Mouse (Mus musculus): ENCODE measurements around the gene Rhox4a2. TPM values are rescaled to one million over a fixed set of nuclear protein-coding genes. Genes with fewer than 3 reads are reported as not detected.

Rhox4a2 gene
- total RNA-seq (2023), result not detected in 4 replicates

GRCm38 (mm10) chrX:37390548-37390947, at the start of gene Rhox4a2:
Rhox4a2 (plus strand) TSS chrX:37390848.

GRCm38 (mm10) chrX:37379728-37380127, 10.9 kb upstream of the Rhox4a2 start, which contains the start of gene Rhox3a2:
Rhox3a2 (plus strand) TSS chrX:37380028.

GRCm38 (mm10) chrX:37411767-37412166, 21.1 kb downstream of the Rhox4a2 start, which contains the start of gene Rhox2b:
Rhox2b (plus strand) TSS chrX:37412067.

GRCm38 (mm10) chrX:37432194-37432593, 41.5 kb downstream of the Rhox4a2 start, which contains the start of gene Rhox4b:
Rhox4b (plus strand) TSS chrX:37432494.

Other genes starting within 250 kb of the Rhox4a2 start
- gene Akap14, start 222.0 kb upstream of the Rhox4a2 start, total RNA-seq (2023), result not detected in 4 replicates
- 73.3 to 99.4 TPM (median 92.4 TPM) in 4 replicates for gene Ndufa1, start 199.7 kb upstream of the Rhox4a2 start, total RNA-seq (2023)
- 1.8 to 2.2 TPM (median 2.0 TPM) in 4 replicates for gene Rnf113a1, start 199.6 kb upstream of the Rhox4a2 start, total RNA-seq (2023)
- not detected in 4 replicates for gene Gm9, start 179.8 kb upstream of the Rhox4a2 start, total RNA-seq (2023)
- gene Rhox1, start 168.6 kb upstream of the Rhox4a2 start, total RNA-seq (2023), result not detected in 4 replicates
- not detected in 4 replicates for gene Rhox2a, start 145.9 kb upstream of the Rhox4a2 start, total RNA-seq (2023)
- not detected in 4 replicates for gene Rhox3a, start 140.9 kb upstream of the Rhox4a2 start, total RNA-seq (2023)
- gene Rhox4a, start 125.5 kb upstream of the Rhox4a2 start, total RNA-seq (2023), result not detected in 4 replicates
- gene Rhox3a2, start 10.8 kb upstream of the Rhox4a2 start, total RNA-seq (2023), result not detected in 4 replicates
- not detected in 4 replicates for gene Rhox2b, start 21.2 kb downstream of the Rhox4a2 start, total RNA-seq (2023)
- not detected in 4 replicates for gene Rhox4b, start 41.6 kb downstream of the Rhox4a2 start, total RNA-seq (2023)
- not detected in 4 replicates for gene Rhox2c, start 62.8 kb downstream of the Rhox4a2 start, total RNA-seq (2023)
- gene Rhox3c, start 67.7 kb downstream of the Rhox4a2 start, total RNA-seq (2023), result not detected in 4 replicates
- gene Rhox4c, start 89.5 kb downstream of the Rhox4a2 start, total RNA-seq (2023), result not detected in 4 replicates
- gene Rhox2d, start 102.6 kb downstream of the Rhox4a2 start, total RNA-seq (2023), result not detected in 4 replicates
- gene Rhox4d, start 123.5 kb downstream of the Rhox4a2 start, total RNA-seq (2023), result not detected in 4 replicates
- gene Rhox2e, start 139.6 kb downstream of the Rhox4a2 start, total RNA-seq (2023), result not detected in 4 replicates
- not detected in 4 replicates for gene Rhox3e, start 151.2 kb downstream of the Rhox4a2 start, total RNA-seq (2023)
- not detected in 4 replicates for gene Rhox4e, start 166.6 kb downstream of the Rhox4a2 start, total RNA-seq (2023)
- gene Rhox2f, start 180.6 kb downstream of the Rhox4a2 start, total RNA-seq (2023), result not detected in 4 replicates
- gene Rhox3f, start 190.1 kb downstream of the Rhox4a2 start, total RNA-seq (2023), result not detected in 4 replicates
- gene Rhox4f, start 216.9 kb downstream of the Rhox4a2 start, total RNA-seq (2023), result not detected in 4 replicates
- not detected in 4 replicates for gene Rhox3g, start 237.8 kb downstream of the Rhox4a2 start, total RNA-seq (2023)

All from B cell, adult 62 days (primary cell).